Mouse (Mus musculus) embryonic fibroblast, embryonic 13.5 days (primary cell): ENCODE data around the gene Cbr3. TPM values are rescaled to one million over a fixed set of nuclear protein-coding genes. Genes with fewer than 3 reads are reported as not detected.
A peak's percentile ranks its signal among the peaks of the same experiment; 100 is the strongest.
"Not testable (repeated sequence)": the region's sequence is repeated elsewhere in the genome, so short reads cannot be mapped to it uniquely, and the experiment has no call there.

Experiments used
- H3K27ac ChIP-seq: 2 replicates; pipeline ENCODE4 v1.5.1; 2012; ENCODE audit warnings: low read length, control low read depth, inconsistent platforms; ENCODE audit not compliant: insufficient read depth
- H3K4me1 ChIP-seq: 2 replicates; pipeline ENCODE4 v1.6.1; 2011; ENCODE audit warnings: low read length; ENCODE audit not compliant: control insufficient read depth, insufficient read depth
- H3K4me3 ChIP-seq: 2 replicates; pipeline ENCODE4 v1.5.1; 2011; ENCODE audit warnings: mild to moderate bottlenecking, control low read depth, low read length; ENCODE audit not compliant: insufficient read depth
- CTCF ChIP-seq: IDR thresholded peaks from 2 replicates; pipeline ENCODE4 v1.5.1; 2011; ENCODE audit warnings: mild to moderate bottlenecking, control low read depth, low read length, moderate library complexity, borderline replicate concordance; ENCODE audit not compliant: insufficient read depth
- POLR2A ChIP-seq: IDR thresholded peaks from 2 replicates; pipeline ENCODE4 v1.6.1; 2011; ENCODE audit warnings: low read depth, mild to moderate bottlenecking, control low read depth, low read length, moderate library complexity
- polyA plus RNA-seq: library from polyadenylated mRNA; stranded (reverse); fragments of >200 nt; gene quantifications from 2 replicates; pipeline ENCODE4 v1.2.4, GENCODE M21; 2011; ENCODE audit warnings: low read depth; ENCODE audit not compliant: missing spikeins, insufficient read length

Cbr3 gene
- 10.2 and 14.0 TPM in 2 replicates for polyA plus RNA-seq

GRCm38 (mm10) chr16:93682689-93683507 lies at the start of gene Cbr3:
Gene Cbr3, plus strand, starts transcription at chr16:93683215.
- Histone ChIP-seq H3K4me1 (no peaks in the 10 kb centered on the region), H3K4me3 (peak within 1 kb of the TSS; percentile 40)

GRCm38 (mm10) chr16:93644006-93644405 lies 39.0 kb upstream of the Cbr3 start:
- TF ChIP-seq CTCF (no peak), POLR2A (no peak)
- Histone ChIP-seq H3K4me1 (no peaks in the 10 kb centered on the region; the same call in 1 of the 2 replicates), H3K27ac (no peak overlapping the region), H3K4me3 (no peak overlapping the region)

More at GRCm38 (mm10) chr16:93682689-93683507, at the start of gene Cbr3:
- TF ChIP-seq POLR2A (peak; percentile 79), CTCF (peak; percentile 48; the same call in 1 of the 2 replicates)
- no peak within 1 kb of the TSS for H3K27ac ChIP-seq

DNA sequence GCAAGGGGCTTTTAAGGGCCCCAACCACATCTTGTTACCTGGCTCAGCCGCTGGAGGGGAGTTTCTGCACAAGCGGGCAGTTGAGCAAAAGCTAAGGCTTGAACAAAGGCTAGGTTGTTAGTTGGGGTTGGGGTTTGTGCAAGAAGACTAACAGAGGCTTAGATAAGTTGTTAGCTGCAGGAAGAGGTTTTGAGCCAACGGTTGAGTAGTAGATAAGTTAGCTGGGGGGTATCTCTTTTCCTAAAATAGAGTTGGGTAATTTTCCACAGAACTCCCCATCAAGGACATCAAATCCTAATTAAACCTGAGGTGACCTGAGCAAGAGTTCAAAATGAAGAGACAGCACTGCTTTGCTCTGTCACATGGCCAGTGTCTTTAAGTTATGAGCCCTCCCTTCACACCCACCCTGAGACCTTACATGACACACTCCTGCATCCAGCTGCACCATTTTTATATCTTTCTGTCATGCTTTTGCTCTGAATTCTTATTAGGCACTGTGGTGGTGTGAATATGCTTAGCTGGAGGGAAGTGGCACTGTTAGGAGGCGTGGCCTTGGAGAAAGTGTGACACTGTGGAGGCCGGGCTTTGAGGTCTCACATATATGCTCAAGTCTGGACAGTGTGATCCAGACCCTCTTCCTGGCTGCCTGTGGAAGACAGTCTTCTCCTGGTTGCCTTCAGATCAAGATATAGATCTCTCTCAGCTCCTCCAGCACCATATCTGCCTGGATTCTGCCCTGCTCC lies 34.4 kb upstream of the Cbr3 start:
- TF ChIP-seq POLR2A (no peak), CTCF (no peak)
- no peak overlapping the region for H3K4me3 ChIP-seq
- H3K27ac ChIP-seq: no peak overlapping the region
- H3K4me1 ChIP-seq: no peaks in the 10 kb centered on the region; the same call in 1 of the 2 replicates

GRCm38 (mm10) chr16:93667976-93668375 lies 15.0 kb upstream of the Cbr3 start:
- Histone ChIP-seq H3K4me1 (no peaks in the 10 kb centered on the region), H3K4me3 (no peak overlapping the region), H3K27ac (no peak overlapping the region)
- no peak for TF ChIP-seq POLR2A
- no peak for TF ChIP-seq CTCF

DNA sequence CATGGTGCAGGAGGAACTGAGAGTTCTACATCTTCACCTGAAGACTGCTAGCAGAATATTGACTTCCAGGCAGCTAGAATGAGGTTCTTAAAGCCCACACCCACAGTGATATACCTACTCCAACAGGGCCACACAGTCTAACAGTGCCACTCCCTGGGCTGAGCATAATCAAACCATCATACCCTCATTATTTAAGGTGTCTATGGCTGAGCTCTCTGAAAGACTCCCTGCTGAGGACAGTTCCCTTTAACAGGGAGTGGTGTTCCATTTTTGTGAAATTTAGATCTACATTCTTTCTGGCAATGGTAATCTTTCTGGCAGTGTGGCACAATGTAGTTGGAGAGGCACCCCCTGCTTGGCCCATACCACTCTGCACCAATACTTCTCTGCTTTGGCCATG lies 13.5 kb upstream of the Cbr3 start:
- no peak overlapping the region for H3K27ac ChIP-seq
- TF ChIP-seq POLR2A (no peak), CTCF (no peak)
- no peaks in the 10 kb centered on the region for H3K4me1 ChIP-seq

DNA sequence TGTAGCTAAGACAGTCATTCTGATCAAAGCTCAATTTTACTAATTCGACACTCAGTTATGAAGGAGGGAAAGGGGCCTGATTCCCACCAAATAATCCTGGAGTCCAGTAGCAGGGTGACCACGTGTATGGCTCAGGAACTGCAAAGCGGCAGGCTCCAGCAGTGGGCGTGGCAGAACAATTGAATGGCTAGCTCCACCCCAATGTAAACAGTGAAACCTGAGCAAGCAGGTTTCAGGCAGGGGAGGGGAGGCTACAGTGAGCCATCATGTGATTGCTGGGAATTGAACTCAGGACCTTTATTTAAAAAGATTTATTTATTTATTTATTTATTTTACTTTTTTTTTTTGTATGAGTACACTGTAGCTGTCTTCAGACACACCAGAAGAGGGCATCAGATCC lies 12.5 kb upstream of the Cbr3 start:
- not testable (repeated sequence) for H3K27ac ChIP-seq, H3K4me3 ChIP-seq, H3K4me1 ChIP-seq

More for the DNA sequence above, 13.5 kb upstream of the Cbr3 start:
- no peak overlapping the region for H3K4me3 ChIP-seq

DNA sequence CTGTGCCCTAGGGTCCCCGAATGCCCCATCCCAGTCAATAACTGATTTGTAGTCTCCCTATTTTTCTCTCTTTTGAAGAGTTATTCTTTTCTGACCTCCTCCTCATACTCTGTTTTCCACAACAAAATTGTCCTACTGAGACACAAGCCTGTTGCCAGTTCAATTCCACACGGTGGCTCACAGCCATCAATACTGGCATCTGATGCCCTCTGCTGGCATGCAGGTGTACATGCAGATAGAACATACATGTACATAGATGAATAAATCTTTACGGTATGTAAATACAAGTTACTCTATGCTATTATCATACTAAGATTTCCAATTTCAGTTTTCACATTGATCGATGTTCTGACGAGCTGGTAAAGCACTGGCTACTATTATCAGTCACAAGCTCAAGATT lies 12.0 kb upstream of the Cbr3 start:
- H3K4me3 ChIP-seq: no peak overlapping the region
- no peaks in the 10 kb centered on the region for H3K4me1 ChIP-seq
- no peak overlapping the region for H3K27ac ChIP-seq
- TF ChIP-seq POLR2A (no peak), CTCF (peak; percentile 36; the same call in 1 of the 2 replicates)

DNA sequence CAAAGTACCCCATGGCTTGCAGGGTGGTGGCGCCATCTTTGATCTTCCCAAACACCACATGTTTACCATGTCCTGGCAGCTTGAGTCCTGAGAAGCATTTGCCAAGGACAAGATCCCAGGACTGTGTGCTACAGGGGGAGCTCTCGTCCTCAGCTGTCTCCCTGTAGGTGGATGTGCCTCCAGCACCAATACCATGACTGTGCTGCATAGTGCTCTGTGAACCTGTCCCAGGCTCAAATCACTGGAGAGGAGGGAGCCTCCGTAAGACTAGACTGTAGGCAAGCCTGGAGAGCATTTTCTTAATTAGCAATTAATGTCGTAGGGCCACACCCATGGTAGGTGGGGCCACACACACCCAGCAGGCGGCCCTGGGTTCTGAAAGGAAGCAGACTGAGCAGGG lies 6.6 kb upstream of the Cbr3 start:
- TF ChIP-seq CTCF (no peak), POLR2A (no peak)
- Histone ChIP-seq H3K4me3 (no peak overlapping the region), H3K27ac (no peak overlapping the region), H3K4me1 (no peaks in the 10 kb centered on the region)

DNA sequence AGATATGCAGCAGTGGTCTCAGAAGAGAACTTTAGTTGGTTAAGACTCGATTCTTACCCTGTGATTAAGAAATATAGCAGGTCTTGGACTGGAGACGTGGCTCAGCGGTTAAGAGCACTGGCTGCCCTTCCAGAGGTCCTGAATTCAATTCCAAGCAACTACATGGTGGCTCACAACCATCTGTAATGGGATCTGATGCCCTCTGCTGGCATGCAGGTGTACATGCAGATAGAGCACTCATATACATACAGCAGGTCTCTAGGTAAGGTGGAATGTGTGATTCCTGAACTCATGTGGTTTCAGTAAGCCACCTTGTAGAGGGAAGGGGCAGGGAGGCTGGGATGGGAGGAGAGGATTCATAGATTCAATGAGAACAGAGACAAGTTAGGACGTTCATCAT lies 4.8 kb upstream of the Cbr3 start:
- no peaks in the 10 kb centered on the region for H3K4me1 ChIP-seq
- no peak overlapping the region for H3K27ac ChIP-seq
- TF ChIP-seq CTCF: no peak
- TF ChIP-seq POLR2A: no peak
- H3K4me3 ChIP-seq: no peak overlapping the region

DNA sequence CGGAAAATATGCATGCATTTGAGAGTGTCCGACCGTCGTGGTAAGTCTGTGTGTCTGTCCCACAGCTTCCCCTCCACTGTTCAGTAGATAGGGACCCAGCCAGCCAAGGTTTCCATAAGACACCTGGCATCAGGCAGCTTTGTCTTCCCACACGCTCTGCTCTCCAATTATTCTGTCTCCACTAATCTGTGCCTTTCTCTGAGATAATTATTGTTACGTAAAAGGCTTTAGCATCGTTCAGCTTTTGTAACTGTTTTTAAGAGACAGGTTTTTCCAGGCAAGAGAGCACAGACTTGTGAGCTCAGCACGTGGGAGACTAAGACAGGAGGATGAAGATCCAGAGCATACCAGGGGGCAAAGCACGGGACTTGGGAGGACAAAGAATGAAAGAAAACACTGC lies 3.9 kb upstream of the Cbr3 start:
- H3K4me3 ChIP-seq: no peak overlapping the region
- no peak for TF ChIP-seq POLR2A
- no peak for TF ChIP-seq CTCF
- H3K27ac ChIP-seq: no peak overlapping the region
- no peaks in the 10 kb centered on the region for H3K4me1 ChIP-seq
